Mouse (Mus musculus) testis, adult 2 months (tissue): ENCODE results near the gene Acot6. TPM values are rescaled to one million over a fixed set of nuclear protein-coding genes. Genes with fewer than 3 reads are reported as not detected.

Experiments used
- H3K27ac ChIP-seq: fragments of 200-500 bp; 2 replicates; pipeline ENCODE4 v1.5.1; 2012; ENCODE audit warnings: low read depth, low read length; ENCODE audit not compliant: control insufficient read depth, insufficient read depth
- H3K27me3 ChIP-seq: fragments of 200-500 bp; 2 replicates; pipeline ENCODE4 v1.6.1; 2012; ENCODE audit warnings: mild to moderate bottlenecking, low read length, moderate library complexity; ENCODE audit not compliant: control insufficient read depth, insufficient read depth
- H3K36me3 ChIP-seq: fragments of 200-500 bp; 2 replicates; pipeline ENCODE4 v1.6.1; 2012; ENCODE audit warnings: mild to moderate bottlenecking, low read length; ENCODE audit not compliant: control insufficient read depth, insufficient read depth
- H3K4me1 ChIP-seq: fragments of 200-500 bp; 2 replicates; pipeline ENCODE4 v1.6.1; 2012; ENCODE audit warnings: low read length; ENCODE audit not compliant: control insufficient read depth, insufficient read depth
- H3K4me3 ChIP-seq: fragments of 200-500 bp; 2 replicates; pipeline ENCODE4 v1.5.1; 2012; ENCODE audit warnings: low read depth, mild to moderate bottlenecking, low read length, moderate library complexity, mixed read lengths; ENCODE audit not compliant: control insufficient read depth
- CTCF ChIP-seq: fragments of 200-500 bp; IDR thresholded peaks from 2 replicates; pipeline ENCODE4 v1.5.1; 2012; ENCODE audit warnings: low read depth, mild to moderate bottlenecking, inconsistent platforms, low read length, moderate library complexity; ENCODE audit not compliant: control insufficient read depth, insufficient read depth, insufficient replicate concordance
- POLR2A ChIP-seq: fragments of 200-500 bp; IDR thresholded peaks from 2 replicates; pipeline ENCODE4 v1.6.1; 2012; ENCODE audit warnings: low read depth, mild to moderate bottlenecking, inconsistent platforms, low read length, moderate library complexity; ENCODE audit not compliant: control insufficient read depth
- polyA plus RNA-seq: library from polyadenylated mRNA; depleted of rRNA; stranded (reverse); fragments of >200 nt; gene quantifications from 2 replicates; pipeline ENCODE4 v1.2.3, GENCODE M21; 2012; rRNA removed

Gene Acot6
- polyA plus RNA-seq, 1 experiment, result 0.41 TPM

- no peak overlapping the region for H3K27ac ChIP-seq
- no peak for TF ChIP-seq CTCF
- TF ChIP-seq POLR2A, result no peak
- H3K36me3 ChIP-seq, result no peaks in the 10 kb centered on the region
- no peak overlapping the region; the same call in 1 of the 2 replicates for H3K4me3 ChIP-seq
- H3K27me3 ChIP-seq, result peaks cover 3% of the 10 kb centered on the region; the same call in 1 of the 2 replicates
- H3K4me1 ChIP-seq, result peaks cover 22% of the 10 kb centered on the region
These were observed 53.0 kb downstream of the Acot6 start for GRCm38 (mm10) chr12:84153414-84153813.

DNA sequence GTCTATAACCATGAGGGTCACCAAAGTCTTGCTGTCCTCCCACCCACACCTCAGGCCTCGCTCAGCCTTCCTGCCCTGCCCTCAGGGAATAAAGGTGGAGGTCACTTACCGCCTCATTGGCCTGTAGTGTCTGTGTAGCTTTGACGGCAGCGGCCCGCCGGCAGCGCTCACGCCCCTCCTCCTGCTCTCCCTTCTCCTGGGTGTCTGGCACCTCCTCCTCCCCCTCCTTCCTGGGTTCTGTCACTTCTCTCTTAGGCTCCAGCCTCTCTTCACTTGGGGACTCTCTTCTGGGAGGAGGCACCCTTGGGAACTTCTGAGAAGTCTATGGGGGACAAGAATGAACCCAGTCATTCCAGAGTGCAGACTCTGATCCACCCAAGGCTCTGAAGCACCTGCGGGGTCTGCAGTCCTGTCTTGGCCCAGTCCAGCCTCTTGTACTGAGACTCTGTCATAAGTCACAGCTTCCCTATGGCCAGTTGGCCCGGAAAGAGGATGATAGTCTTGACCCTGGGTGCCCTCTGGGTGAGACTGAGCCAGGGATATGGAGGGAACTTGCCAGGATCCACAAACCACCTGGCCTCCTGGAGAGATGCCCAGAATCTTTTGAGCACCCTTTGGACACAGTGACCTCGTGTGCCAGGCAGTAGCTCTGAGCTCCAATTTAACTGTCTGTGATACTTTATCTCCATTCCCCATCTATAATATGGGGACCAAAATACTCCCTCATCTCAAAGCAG, 54.5 kb downstream of the Acot6 start:
- H3K27ac ChIP-seq, result no peak overlapping the region
- H3K36me3 ChIP-seq, result no peaks in the 10 kb centered on the region
- TF ChIP-seq POLR2A, result no peak
- TF ChIP-seq CTCF, result no peak
- peaks cover 21% of the 10 kb centered on the region for H3K4me1 ChIP-seq
- no peak overlapping the region for H3K4me3 ChIP-seq
- peaks cover 3% of the 10 kb centered on the region; the same call in 1 of the 2 replicates for H3K27me3 ChIP-seq

DNA sequence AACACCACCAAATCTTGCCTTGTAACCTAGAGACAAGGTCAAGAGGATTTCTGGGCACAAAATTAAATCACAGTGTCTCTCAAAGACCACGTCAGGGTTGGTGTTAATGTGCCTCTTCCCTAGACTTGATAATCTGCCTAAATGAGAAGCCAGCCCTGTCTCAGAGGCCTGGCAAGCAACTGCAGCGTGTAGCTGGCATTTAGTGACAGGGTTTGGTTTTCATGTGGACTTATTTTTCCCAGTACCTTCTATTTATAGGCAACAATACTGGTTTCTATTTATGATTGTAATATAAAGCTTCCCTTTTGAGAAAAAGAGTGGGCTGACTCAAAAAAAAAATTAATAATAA, 55.0 kb downstream of the Acot6 start:
- H3K27me3 ChIP-seq, result peaks cover 3% of the 10 kb centered on the region; the same call in 1 of the 2 replicates
- no peaks in the 10 kb centered on the region for H3K36me3 ChIP-seq
- H3K4me3 ChIP-seq, result no peak overlapping the region
- H3K4me1 ChIP-seq, result peaks cover 19% of the 10 kb centered on the region
- TF ChIP-seq POLR2A (no peak), CTCF (no peak)
- no peak overlapping the region for H3K27ac ChIP-seq

DNA sequence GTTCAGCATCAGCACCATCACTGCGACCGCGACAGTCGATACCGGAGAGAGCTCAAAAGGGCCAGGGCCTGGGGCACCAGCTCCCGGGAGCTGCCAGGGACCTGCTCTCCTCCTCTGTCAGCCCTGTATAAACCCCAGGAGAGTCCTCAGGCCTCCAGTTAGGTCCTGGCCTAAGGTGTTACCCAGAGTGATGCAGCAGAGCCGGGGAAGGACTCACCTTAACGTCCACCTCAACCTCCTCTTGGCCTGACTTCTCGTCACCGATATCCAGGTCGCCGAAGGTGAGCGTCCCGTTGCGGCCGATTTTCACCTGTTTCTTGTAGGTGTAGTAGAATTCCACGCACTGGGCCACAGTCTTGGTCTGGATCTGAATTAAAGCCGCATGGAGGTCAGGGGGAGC, 55.8 kb downstream of the Acot6 start:
- Histone ChIP-seq H3K27ac (no peak overlapping the region), H3K4me3 (no peak overlapping the region), H3K36me3 (no peaks in the 10 kb centered on the region), H3K27me3 (peaks cover 3% of the 10 kb centered on the region; the same call in 1 of the 2 replicates), H3K4me1 (peaks cover 16% of the 10 kb centered on the region)
- TF ChIP-seq POLR2A, result no peak
- no peak for TF ChIP-seq CTCF

GRCm38 (mm10) chr12:84158156-84158555, 57.7 kb downstream of the Acot6 start:
- H3K27ac ChIP-seq, result no peak overlapping the region
- H3K4me3 ChIP-seq, result no peak overlapping the region
- no peaks in the 10 kb centered on the region for H3K36me3 ChIP-seq
- H3K27me3 ChIP-seq, result no peaks in the 10 kb centered on the region
- TF ChIP-seq POLR2A (no peak), CTCF (no peak)
- H3K4me1 ChIP-seq, result peaks cover 2% of the 10 kb centered on the region

DNA sequence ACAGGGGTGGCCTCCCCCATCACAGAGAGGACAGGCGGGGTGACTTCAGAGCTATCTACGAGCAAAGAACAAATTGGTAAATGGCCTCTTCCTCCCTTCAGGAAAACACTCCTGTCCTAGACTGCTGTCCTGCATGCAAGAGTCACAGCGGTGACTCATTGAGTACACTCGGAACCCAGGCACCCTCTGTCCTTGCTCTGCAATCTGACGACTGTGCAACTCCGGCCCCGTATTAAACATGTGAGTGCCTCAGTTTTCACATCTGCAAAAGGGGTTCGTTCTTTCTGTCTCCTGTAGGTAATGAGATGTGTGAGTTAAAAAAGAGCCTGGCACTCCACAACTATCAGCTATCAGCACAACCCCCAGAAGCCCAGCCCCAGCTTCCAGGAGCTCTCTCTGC, 60.0 kb downstream of the Acot6 start:
- TF ChIP-seq CTCF (no peak), POLR2A (no peak)
- H3K27me3 ChIP-seq, result no peaks in the 10 kb centered on the region
- H3K4me3 ChIP-seq, result no peak overlapping the region
- H3K4me1 ChIP-seq, result no peaks in the 10 kb centered on the region
- no peak overlapping the region for H3K27ac ChIP-seq
- H3K36me3 ChIP-seq, result no peaks in the 10 kb centered on the region

Other genes with a start within 250 kb of the Acot6 start
- gene Numb, start 178.7 kb upstream of the Acot6 start, polyA plus RNA-seq, result 24.5 and 25.8 TPM in 2 replicates
- gene Riox1, start 150.0 kb upstream of the Acot6 start, polyA plus RNA-seq, result 2.4 and 2.9 TPM in 2 replicates
- 33.7 and 40.7 TPM in 2 replicates for gene Heatr4, start 115.8 kb upstream of the Acot6 start, polyA plus RNA-seq
- gene Acot2, start 112.8 kb upstream of the Acot6 start, polyA plus RNA-seq, result 0.94 and 1.6 TPM in 2 replicates
- gene Acot1, start 91.2 kb upstream of the Acot6 start, polyA plus RNA-seq, result 0.73 and 1.8 TPM in 2 replicates
- 0.02 and 0.11 TPM in 2 replicates for gene Acot4, start 62.3 kb upstream of the Acot6 start, polyA plus RNA-seq
- not detected in 2 replicates for gene Gm49366, start 61.7 kb upstream of the Acot6 start, polyA plus RNA-seq
- not detected in 2 replicates for gene Acot3, start 48.5 kb upstream of the Acot6 start, polyA plus RNA-seq
- gene Acot5, start 31.3 kb upstream of the Acot6 start, polyA plus RNA-seq, result not detected in 2 replicates
- 6.5 and 8.2 TPM in 2 replicates for gene Dnal1, start 13.7 kb downstream of the Acot6 start, polyA plus RNA-seq
- gene Pnma1, start 47.8 kb downstream of the Acot6 start, polyA plus RNA-seq, result 20.5 and 23.3 TPM in 2 replicates
- gene Elmsan1, start 118.2 kb downstream of the Acot6 start, polyA plus RNA-seq, result 0.77 and 0.99 TPM in 2 replicates
- 8.6 and 11.9 TPM in 2 replicates for gene Ptgr2, start 184.6 kb downstream of the Acot6 start, polyA plus RNA-seq
- gene Zfp410, start 216.2 kb downstream of the Acot6 start, polyA plus RNA-seq, result 12.8 and 15.6 TPM in 2 replicates